In genomic region chr3:69271812-69272211, GRCm38 (mm10) we compare ENCODE assay signal across 19 mouse cellular contexts. TPM values are rescaled to one million over a fixed set of nuclear protein-coding genes. Genes with fewer than 3 reads are reported as not detected.
DNase-seq lines count a peak whose midpoint lies in the region; ATAC-seq and TF ChIP-seq lines count a peak whose summit lies in the region.
"Had no signal": no experiment of that assay in that cellular context is flagged by ENCODE, and none has a peak within 500 bp of the region (broad histone marks: within the 10 kb centered on the region; RNA-seq: fewer than 3 reads in every experiment).

No protein-coding gene starts in this region.

- H3K9me3 ChIP-seq in heart, postnatal 0 days (replicated peaks; ENCODE audit: control insufficient read depth, low read length): no peaks in the 10 kb centered on the region
- no peaks in the 10 kb centered on the region for H3K9me3 ChIP-seq in midbrain, postnatal 0 days (ENCODE audit: low read length)
- H3K9me3 ChIP-seq: midbrain, embryonic 12.5 days; neural tube, embryonic 12.5 days had no signal

- peak; percentile 60 to 61 for DNase-seq in cerebellum, postnatal 14 days
- DNase-seq in cerebellum, adult 11-12 months: no peak
- peak; percentile 54 for DNase-seq in gastrocnemius, postnatal 10 days
- DNase-seq in heart, postnatal 0 days (ENCODE audit: low spot score): peak; percentile 45
- DNase-seq in spleen, adult 12 weeks (ENCODE audit: low spot score): no peak
- no peak for DNase-seq in midbrain, postnatal 0 days (ENCODE audit: low spot score)
- no peak for DNase-seq in adrenal gland, adult (ENCODE audit: inconsistent age in 2 of 2, low spot score in 1 of 2)
- DNase-seq: forebrain, postnatal 0 days; kidney, postnatal 4 days had no signal

- H3K27ac ChIP-seq in heart, postnatal 0 days (ENCODE audit: low read depth): peak overlapping the region; percentile 36; the same call in 1 of the 2 replicates
- H3K27ac ChIP-seq in midbrain, postnatal 0 days (ENCODE audit: low read depth, low read length): no peak overlapping the region
- H3K27ac ChIP-seq: left cerebral cortex, adult 2 months; midbrain, embryonic 12.5 days; neural tube, embryonic 12.5 days had no signal

- TF ChIP-seq CTCF in C2C12 (IDR thresholded peaks at IDR 0.05; ENCODE audit: control insufficient read depth, insufficient read depth, insufficient read length): no peak
- peak; percentile 16; the same call in 1 of the 2 replicates for TF ChIP-seq CTCF in heart, postnatal 0 days (IDR thresholded peaks at IDR 0.05; ENCODE audit: low read depth)
- TF ChIP-seq CTCF in midbrain, postnatal 0 days (IDR thresholded peaks at IDR 0.05): no peak

- no peak overlapping the region for H3ac ChIP-seq in C2C12 (ENCODE audit: control insufficient read depth, insufficient read length, low read depth)

- peak; percentile 88 for ATAC-seq in heart, postnatal 0 days (ENCODE audit: insufficient read depth, low read depth)
- no peak for ATAC-seq in midbrain, postnatal 0 days (ENCODE audit: low FRiP score)
- ATAC-seq: forebrain, postnatal 0 days; intestine, postnatal 0 days had no signal

- H3K79me3 ChIP-seq in C2C12 (ENCODE audit: low read depth): no peaks in the 10 kb centered on the region

- no peak overlapping the region for H3K9ac ChIP-seq in heart, postnatal 0 days (replicated peaks; ENCODE audit: low read depth, low read length)
- no peak overlapping the region for H3K9ac ChIP-seq in midbrain, postnatal 0 days (replicated peaks; ENCODE audit: low read length, poor library complexity, severe bottlenecking)
- H3K9ac ChIP-seq: forebrain, postnatal 0 days; midbrain, embryonic 12.5 days; neural tube, embryonic 12.5 days had no signal

- peaks cover 3% of the 10 kb centered on the region; the same call in 1 of the 2 replicates for H3K4me1 ChIP-seq in heart, postnatal 0 days (ENCODE audit: control insufficient read depth, insufficient read depth)
- H3K4me1 ChIP-seq in midbrain, postnatal 0 days (ENCODE audit: insufficient read depth, low read length): no peaks in the 10 kb centered on the region

- 23% methylated on average over 7 of the region's 7 CpGs for WGBS in heart, postnatal 0 days
- WGBS in midbrain, postnatal 0 days: 77% methylated on average over 7 of the region's 7 CpGs

- no peaks in the 10 kb centered on the region for H3K79me2 ChIP-seq in C2C12 (ENCODE audit: control insufficient read depth, insufficient read depth)

- H3K4me3 ChIP-seq in C2C12 (ENCODE audit: insufficient read depth, poor library complexity, severe bottlenecking): no peak overlapping the region
- no peak overlapping the region for H3K4me3 ChIP-seq in heart, postnatal 0 days (ENCODE audit: low read depth, low read length)
- no peak overlapping the region for H3K4me3 ChIP-seq in midbrain, postnatal 0 days (ENCODE audit: low read depth, low read length)
- H3K4me3 ChIP-seq: left cerebral cortex, adult 2 months; midbrain, embryonic 12.5 days; neural tube, embryonic 12.5 days had no signal

- H3K27me3 ChIP-seq in C2C12 (ENCODE audit: control insufficient read depth, insufficient read depth, insufficient read length): no peaks in the 10 kb centered on the region
- H3K27me3 ChIP-seq in heart, postnatal 0 days (ENCODE audit: control insufficient read depth, insufficient read depth, low read length): no peaks in the 10 kb centered on the region
- H3K27me3 ChIP-seq in midbrain, postnatal 0 days (ENCODE audit: insufficient read depth, low read length): no peaks in the 10 kb centered on the region
- H3K27me3 ChIP-seq: neural tube, embryonic 12.5 days had no signal

- no peak overlapping the region for H3K4me2 ChIP-seq in heart, postnatal 0 days (ENCODE audit: low read depth, low read length)
- no peak overlapping the region for H3K4me2 ChIP-seq in midbrain, postnatal 0 days (ENCODE audit: low read depth, low read length, poor library complexity, severe bottlenecking)
- H3K4me2 ChIP-seq: midbrain, embryonic 12.5 days; neural tube, embryonic 12.5 days had no signal

- H3K36me3 ChIP-seq in C2C12 (ENCODE audit: control insufficient read depth, insufficient read depth): no peaks in the 10 kb centered on the region
- H3K36me3 ChIP-seq in heart, postnatal 0 days (replicated peaks; ENCODE audit: control insufficient read depth, insufficient read depth, low read length): no peaks in the 10 kb centered on the region
- H3K36me3 ChIP-seq in midbrain, postnatal 0 days (ENCODE audit: insufficient read depth, low read length): no peaks in the 10 kb centered on the region
- H3K36me3 ChIP-seq: midbrain, embryonic 12.5 days; neural tube, embryonic 12.5 days had no signal

- TF ChIP-seq EP300 in heart, postnatal 0 days (IDR thresholded peaks at IDR 0.05; ENCODE audit: low read depth): no peak

TF ChIP-seq in C2C12, 6 proteins besides CTCF, POLR2A, EP300 and RAD21:
- peak; percentile 34 for TF ChIP-seq FOSL1 (IDR thresholded peaks at IDR 0.05; ENCODE audit: insufficient read depth, low read length, poor library complexity, severe bottlenecking)
- TF ChIP-seq USF1 (IDR thresholded peaks at IDR 0.05; ENCODE audit: low read depth): no peak
- peak; percentile 36 for TF ChIP-seq MAX (IDR thresholded peaks at IDR 0.05)
- no peak for TF ChIP-seq CEBPB (IDR thresholded peaks at IDR 0.05; ENCODE audit: low read depth)
- no peak for TF ChIP-seq MYOG (IDR thresholded peaks at IDR 0.05; ENCODE audit: control insufficient read depth, extremely low read depth, insufficient read length)

RNA-seq across cellular contexts. Expression of gene Ppm1l, which starts 44.8 kb away (rescaled TPM):
- polyA plus RNA-seq in C2C12 (2012; fragmentation: generic; extraction: Trizol): 3.7 TPM
- total RNA-seq in gastrocnemius, postnatal 10 days (2021): 10 to 100 TPM; 35.7 to 38.6 TPM
- 13.8 and 25.7 TPM in 2 replicates for total RNA-seq in heart, postnatal 0 days (2014; rRNA removed; ENCODE audit: low replicate concordance)
- 7.8 and 8.7 TPM in 2 replicates for polyA plus RNA-seq in heart, postnatal 0 days (2015; fragmentation: Nextera tagmentation; extraction: Ambion mirVana)
- 31.3 and 31.8 TPM in 2 replicates for total RNA-seq in midbrain, postnatal 0 days (2014; rRNA removed)
- 17.8 and 20.1 TPM in 2 replicates for polyA plus RNA-seq in midbrain, postnatal 0 days (2015; fragmentation: Nextera tagmentation; extraction: Ambion mirVana)
- total RNA-seq: MEL had no signal

RNA-seq across cellular contexts. Expression of gene Arl14, which starts 49.6 kb away (rescaled TPM):
- polyA plus RNA-seq in C2C12 (2012; fragmentation: generic; extraction: Trizol): not detected
- not detected for total RNA-seq in gastrocnemius, postnatal 10 days (2021)
- not detected in 2 replicates for total RNA-seq in heart, postnatal 0 days (2014; rRNA removed; ENCODE audit: low replicate concordance)
- not detected in 2 replicates for polyA plus RNA-seq in heart, postnatal 0 days (2015; fragmentation: Nextera tagmentation; extraction: Ambion mirVana)
- not detected in 2 replicates for total RNA-seq in midbrain, postnatal 0 days (2014; rRNA removed)
- polyA plus RNA-seq in midbrain, postnatal 0 days (2015; fragmentation: Nextera tagmentation; extraction: Ambion mirVana): not detected in 2 replicates
- total RNA-seq: adrenal gland, adult 18-20 months; forebrain, postnatal 0 days; hematopoietic stem cell, adult 5-6 weeks; left cerebral cortex, adult 2 months; MEL had no signal
- polyA plus RNA-seq: cortical plate, adult 2 months; forebrain, postnatal 0 days; limb, embryonic 14.5 days; midbrain, embryonic 12.5 days; neural tube, embryonic 12.5 days had no signal

Comparison
In these comparisons a context has a peak if more than half of its experiments do, and no peak if none do; other contexts are left out.
1. DNase-seq: peak in cerebellum, postnatal 14 days (2 of 2), gastrocnemius, postnatal 10 days (single experiment) and heart, postnatal 0 days (single experiment); none in cerebellum, adult 11-12 months (single experiment), spleen, adult 12 weeks (single experiment), midbrain, postnatal 0 days (single experiment) and adrenal gland, adult (0 of 2).